Mouse (Mus musculus) ES-E14 (cell line): ENCODE data around the gene Sox12. TPM values are rescaled to one million over a fixed set of nuclear protein-coding genes. Genes with fewer than 3 reads are reported as not detected.

Experiments
- DNase-seq: peaks from one replicate; pipeline ENCODE4 v3.0.0-alpha.2; 2013; ENCODE audit warnings: low read depth, low spot score
- H3K27ac ChIP-seq: 2 replicates; pipeline ENCODE4 v1.5.1; 2012; ENCODE audit warnings: low read depth, mild to moderate bottlenecking, low read length, moderate library complexity, mixed read lengths; ENCODE audit not compliant: poor library complexity, insufficient read depth, severe bottlenecking
- H3K36me3 ChIP-seq: 2 replicates; pipeline ENCODE4 v1.6.1; 2012; ENCODE audit warnings: mild to moderate bottlenecking, low read length, moderate library complexity, mixed read lengths; ENCODE audit not compliant: control insufficient read depth, poor library complexity, insufficient read depth, severe bottlenecking
- H3K4me1 ChIP-seq, 2 experiments: fragments of 150-350 bp in 1 of 2; sonication (generic) in 1 of 2; 2 replicates each; pipeline ENCODE4 v1.6.1; 2012; ENCODE audit warnings: low read length in 2 of 2, mild to moderate bottlenecking in 1 of 2, mixed read lengths in 1 of 2; ENCODE audit not compliant: control insufficient read depth in 2 of 2, insufficient read depth in 2 of 2, poor library complexity in 1 of 2
- H3K4me3 ChIP-seq, 2 experiments: fragments of 150-350 bp in 1 of 2; sonication (generic) in 1 of 2; 2 replicates each; pipeline ENCODE4 v1.5.1; 2012; ENCODE audit warnings: low read length in 2 of 2, low read depth in 1 of 2, mild to moderate bottlenecking in 1 of 2, mixed read lengths in 1 of 2; ENCODE audit not compliant: insufficient read depth in 1 of 2, poor library complexity in 1 of 2, severe bottlenecking in 1 of 2
- H3K9ac ChIP-seq: 2 replicates; pipeline ENCODE4 v1.6.1; 2012; ENCODE audit warnings: low read depth, mild to moderate bottlenecking, low read length, mixed read lengths; ENCODE audit not compliant: poor library complexity, insufficient read depth, severe bottlenecking
- H3K9me3 ChIP-seq: fragments of 150-350 bp; sonication (generic); 2 replicates; pipeline ENCODE4 v1.6.1; 2012; ENCODE audit warnings: low read depth, mild to moderate bottlenecking, low read length; ENCODE audit not compliant: control insufficient read depth, insufficient read depth
- CHD2 ChIP-seq: IDR thresholded peaks from 2 replicates; pipeline ENCODE4 v1.6.1; 2014; ENCODE audit warnings: mild to moderate bottlenecking, low read depth, low read length, inconsistent platforms
- HCFC1 ChIP-seq: IDR thresholded peaks from 2 replicates; pipeline ENCODE4 v1.6.1; 2012; ENCODE audit warnings: low read length, inconsistent platforms, borderline replicate concordance; ENCODE audit not compliant: insufficient read depth
- MAFK ChIP-seq: IDR thresholded peaks from 2 replicates; pipeline ENCODE4 v1.6.1; 2014; ENCODE audit warnings: mild to moderate bottlenecking, low read depth, low read length, inconsistent platforms; ENCODE audit not compliant: insufficient read depth
- ZC3H11A ChIP-seq: IDR thresholded peaks from 2 replicates; pipeline ENCODE4 v1.6.1; 2012; ENCODE audit warnings: low read depth, mild to moderate bottlenecking, inconsistent platforms, low read length, borderline replicate concordance
- ZNF384 ChIP-seq: IDR thresholded peaks from 2 replicates; pipeline ENCODE4 v1.6.1; 2012; ENCODE audit warnings: low read depth, low read length, inconsistent platforms
- in situ Hi-C, 2 experiments: fragments of 600-800 bp; cut with MboI; formaldehyde crosslinking; loops; one replicate each; pipeline ENCODE4 v1.15.1; 2025; ENCODE audit warnings: low sequenced_read_pairs in 2 of 2, inconsistent platforms in 1 of 2; ENCODE audit not compliant: unreplicated experiment in 2 of 2
- total RNA-seq: library from RNA; depleted of rRNA; stranded (reverse); fragments of 300-350 nt; gene quantifications from 2 replicates; pipeline ENCODE4 v1.2.3, GENCODE M21; 2012

Gene Sox12
- total RNA-seq, 1 experiment = 7.4 TPM

DNA sequence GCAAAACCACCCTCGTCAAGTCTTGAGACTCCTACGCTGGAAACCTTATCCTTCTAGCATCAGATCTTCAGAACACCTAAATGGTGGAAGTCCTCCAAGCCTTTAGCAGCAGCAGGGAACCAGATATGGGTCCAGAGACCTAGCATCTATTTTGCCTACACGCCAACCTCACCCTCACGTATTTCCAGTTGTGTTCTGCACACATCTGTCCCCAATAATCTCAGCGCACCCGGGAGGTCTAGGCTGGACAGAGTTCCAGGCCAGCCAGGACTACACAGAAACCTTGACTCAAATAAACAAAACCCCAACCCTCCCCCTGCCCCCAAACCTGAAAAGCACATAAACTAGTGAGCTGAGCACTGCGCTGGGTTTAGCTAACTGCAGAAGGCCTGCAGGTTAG lies 13.6 kb upstream of the Sox12 start:
- Histone ChIP-seq H3K36me3 (peaks cover 3% of the 10 kb centered on the region; the same call in 1 of the 2 replicates), H3K9me3 (no peaks in the 10 kb centered on the region), H3K9ac (peak overlapping the region; percentile 28; the same call in 1 of the 2 replicates), H3K27ac (peak overlapping the region; percentile 61), H3K4me1 (peaks cover 6 to 18% of the 10 kb centered on the region in 2 experiments; a peak in 2 of 4 replicates), H3K4me3 (peak overlapping the region; percentile 26 to 69)
- in situ Hi-C loops = no loop called here
- TF ChIP-seq HCFC1 = no peak
- no peak for TF ChIP-seq ZC3H11A
- TF ChIP-seq CHD2 = no peak
- TF ChIP-seq ZNF384 = no peak
- TF ChIP-seq MAFK = no peak
- no peak for DNase-seq

DNA sequence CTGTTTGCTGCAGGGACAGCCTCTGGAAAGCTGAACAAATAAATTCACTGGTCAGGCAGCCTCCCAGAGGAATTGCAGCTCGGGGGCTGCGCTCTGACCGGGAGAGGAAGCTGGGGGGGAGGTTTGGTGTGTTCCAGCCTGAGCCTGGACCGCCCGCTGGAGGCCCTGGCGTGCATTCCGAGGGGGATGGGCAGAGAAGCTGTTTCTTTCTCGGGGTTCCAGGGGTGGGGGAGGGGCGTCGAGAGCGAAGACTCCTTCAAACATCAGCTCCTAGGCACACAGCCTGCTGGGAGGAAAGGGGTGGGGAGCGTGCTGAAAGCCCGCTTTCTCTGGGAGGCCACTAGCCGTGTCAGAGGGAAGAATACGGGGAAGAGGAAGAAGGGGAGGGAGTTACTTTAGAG lies 13.1 kb upstream of the Sox12 start:
- Histone ChIP-seq H3K27ac (peak overlapping the region; percentile 72), H3K9ac (peak overlapping the region; percentile 28; the same call in 1 of the 2 replicates), H3K9me3 (no peaks in the 10 kb centered on the region), H3K4me3 (peak overlapping the region; percentile 26 to 69), H3K4me1 (peaks cover 6 to 20% of the 10 kb centered on the region in 2 experiments; a peak in 2 of 4 replicates), H3K36me3 (peaks cover 3% of the 10 kb centered on the region; the same call in 1 of the 2 replicates)
- peak; percentile 81 for DNase-seq
- TF ChIP-seq ZNF384 (no peak), CHD2 (peak; percentile 66; the same call in 1 of the 2 replicates), ZC3H11A (no peak), MAFK (no peak), HCFC1 (peak; percentile 24; the same call in 1 of the 2 replicates)
- in situ Hi-C loops = no loop called here

GRCm38 (mm10) chr2:152409781-152410180 lies 11.9 kb upstream of the Sox12 start:
- Histone ChIP-seq H3K4me3 (no peak overlapping the region), H3K4me1 (peaks cover 2 to 18% of the 10 kb centered on the region in 2 experiments; a peak in 2 of 4 replicates), H3K9ac (no peak overlapping the region), H3K27ac (peak overlapping the region; percentile 22; the same call in 1 of the 2 replicates), H3K9me3 (no peaks in the 10 kb centered on the region), H3K36me3 (peaks cover 3% of the 10 kb centered on the region; the same call in 1 of the 2 replicates)
- no peak for TF ChIP-seq CHD2
- TF ChIP-seq ZC3H11A = no peak
- TF ChIP-seq MAFK = no peak
- no peak for TF ChIP-seq HCFC1
- no peak for TF ChIP-seq ZNF384
- in situ Hi-C loops = no loop called here
- DNase-seq = no peak

DNA sequence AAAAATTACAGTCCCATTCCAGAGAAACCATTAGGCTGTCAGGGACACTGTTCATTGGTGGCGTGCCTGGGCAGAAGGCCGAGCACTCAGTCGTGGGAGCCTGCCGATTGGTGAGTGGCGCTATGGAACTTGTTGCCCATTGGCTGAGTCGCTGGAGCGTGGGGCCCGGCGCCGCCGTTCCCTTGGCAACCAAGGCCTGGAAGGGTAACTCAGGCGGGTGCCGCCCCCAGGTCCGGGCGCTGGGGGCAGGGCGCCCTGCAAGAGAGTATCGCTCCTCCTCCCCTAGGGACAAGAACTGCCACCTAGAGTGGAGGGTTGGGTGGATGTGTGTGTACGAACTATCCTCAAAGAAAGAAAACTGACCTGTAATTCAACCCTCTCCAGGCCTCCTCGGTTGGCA lies 8.3 kb upstream of the Sox12 start:
- H3K36me3 ChIP-seq = no peaks in the 10 kb centered on the region
- H3K4me1 ChIP-seq = peaks cover 2 to 20% of the 10 kb centered on the region in 2 experiments; a peak in 2 of 4 replicates
- TF ChIP-seq ZNF384 = no peak
- TF ChIP-seq CHD2 = peak; percentile 61; the same call in 1 of the 2 replicates
- DNase-seq = peak; percentile 95
- no peaks in the 10 kb centered on the region for H3K9me3 ChIP-seq
- peak overlapping the region in 1 of 2 experiments; percentile 60; a peak in 2 of 4 replicates for H3K4me3 ChIP-seq
- in situ Hi-C loops = no loop called here
- no peak overlapping the region for H3K9ac ChIP-seq
- H3K27ac ChIP-seq = no peak overlapping the region

- H3K4me1 ChIP-seq = peaks cover under 1 to 8% of the 10 kb centered on the region in 2 experiments; a peak in 2 of 4 replicates
- peak; percentile 59 for DNase-seq
- in situ Hi-C loops = no loop called here
Observed at GRCm38 (mm10) chr2:152399122-152399542, 1.3 kb upstream of the Sox12 start.

More at GRCm38 (mm10) chr2:152399122-152399542, 1.3 kb upstream of the Sox12 start:
- peak overlapping the region; percentile 47 for H3K27ac ChIP-seq
- peak overlapping the region; percentile 63 for H3K9ac ChIP-seq
- peaks cover 7% of the 10 kb centered on the region; the same call in 1 of the 2 replicates for H3K36me3 ChIP-seq
- H3K4me3 ChIP-seq = peak overlapping the region; percentile 76 to 86
- H3K9me3 ChIP-seq = no peaks in the 10 kb centered on the region
- TF ChIP-seq HCFC1 (no peak; the same call in 1 of the 2 replicates), MAFK (no peak), ZNF384 (no peak), ZC3H11A (no peak), CHD2 (no peak)
